Mouse (Mus musculus): Measurements from ENCODE around the gene Ttc19. TPM values are rescaled to one million over a fixed set of nuclear protein-coding genes. Genes with fewer than 3 reads are reported as not detected.

The Ttc19 gene
- polyA plus RNA-seq, 1 experiment from 2014 or later: 17.0 TPM

DNA sequence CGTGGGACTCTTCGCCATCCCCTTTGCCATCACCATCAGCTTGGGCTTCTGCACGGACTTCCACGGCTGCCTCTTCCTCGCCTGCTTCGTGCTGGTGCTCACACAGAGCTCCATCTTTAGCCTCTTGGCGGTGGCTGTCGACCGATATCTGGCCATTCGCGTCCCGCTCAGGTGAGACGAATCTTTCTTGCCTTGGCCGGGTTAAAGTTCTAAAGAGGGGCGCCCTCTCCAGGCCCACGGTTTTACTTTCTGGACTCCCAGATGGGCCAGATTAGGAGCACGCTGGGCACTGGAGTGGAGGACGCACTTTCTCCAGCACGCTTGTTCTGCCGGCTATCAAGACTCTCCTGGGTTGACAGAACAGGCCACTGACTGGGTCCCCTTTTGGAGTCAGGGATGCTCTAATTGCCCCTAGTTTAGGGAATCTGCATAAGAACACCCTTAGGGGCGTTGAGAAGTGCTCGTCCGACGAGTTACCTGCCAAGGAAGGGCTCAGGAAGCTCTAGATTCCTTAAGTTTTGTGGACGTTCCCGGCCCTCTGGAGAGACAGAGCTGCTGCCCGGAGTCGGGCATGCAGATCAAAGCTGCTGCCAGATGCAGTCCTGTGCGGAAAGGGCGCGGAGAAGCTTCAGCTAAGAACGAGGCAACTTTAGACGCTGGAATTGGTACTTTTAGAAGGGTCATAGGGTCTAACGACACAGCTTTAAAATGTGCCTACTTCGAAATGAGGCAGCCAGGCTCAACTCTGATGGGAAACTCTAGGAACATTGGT, 31.8 kb upstream of the Ttc19 start:
- WGBS: 3% methylated on average over 35 of the region's 35 CpGs
- H3K4me3 ChIP-seq (ENCODE audit: low read depth, low read length): peak overlapping the region; percentile 54
- ATAC-seq (ENCODE audit: insufficient read depth): peak; percentile 39; the same call in 1 of the 2 replicates
- no peaks in the 10 kb centered on the region for H3K9me3 ChIP-seq (ENCODE audit: low read depth, low read length)
- peaks cover 17% of the 10 kb centered on the region for H3K27me3 ChIP-seq (ENCODE audit: insufficient read depth, low read length)
- DNase-seq: peak; percentile 55
- H3K9ac ChIP-seq: peak overlapping the region; percentile 47
- TF ChIP-seq CTCF (IDR thresholded peaks at IDR 0.05; ENCODE audit: low read depth): peak; percentile 40
- H3K4me1 ChIP-seq (ENCODE audit: insufficient read depth): peaks cover 9% of the 10 kb centered on the region; the same call in 1 of the 2 replicates
- no peak overlapping the region for H3K27ac ChIP-seq (ENCODE audit: low read depth)
- H3K4me2 ChIP-seq: peak overlapping the region; percentile 100
- no peaks in the 10 kb centered on the region for H3K36me3 ChIP-seq (ENCODE audit: insufficient read depth)

DNA sequence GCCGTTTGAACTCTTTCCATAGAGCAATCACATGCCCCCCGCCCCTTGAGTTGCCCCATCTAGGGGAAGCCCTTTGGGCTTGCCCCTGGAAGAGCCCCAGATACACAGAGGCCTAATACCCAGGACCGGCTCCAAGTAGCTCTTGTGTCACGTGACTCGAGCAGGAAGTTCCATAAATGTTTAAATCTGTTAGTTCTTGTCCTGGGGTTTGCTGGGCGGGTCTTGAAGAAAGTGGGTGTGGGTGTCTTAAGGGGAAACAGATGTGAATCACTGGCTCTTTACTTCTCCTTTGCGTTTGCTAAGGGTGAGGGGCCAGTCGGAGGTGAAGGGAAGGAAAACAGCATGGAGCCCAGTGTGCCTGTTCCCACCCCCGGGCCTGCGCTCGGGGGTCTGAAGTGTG, 30.2 kb upstream of the Ttc19 start:
- Histone ChIP-seq H3K4me1 (ENCODE audit: insufficient read depth) (peaks cover 9% of the 10 kb centered on the region; the same call in 1 of the 2 replicates), H3K36me3 (ENCODE audit: insufficient read depth) (no peaks in the 10 kb centered on the region), H3K4me3 (ENCODE audit: low read depth, low read length) (no peak overlapping the region), H3K9ac (no peak overlapping the region), H3K4me2 (peak overlapping the region; percentile 27), H3K27me3 (ENCODE audit: insufficient read depth, low read length) (peaks cover 17% of the 10 kb centered on the region), H3K9me3 (ENCODE audit: low read depth, low read length) (no peaks in the 10 kb centered on the region), H3K27ac (ENCODE audit: low read depth) (no peak overlapping the region)
- DNase-seq (peak; percentile 48), ATAC-seq (ENCODE audit: insufficient read depth) (no peak)
- TF ChIP-seq CTCF (IDR thresholded peaks at IDR 0.05; ENCODE audit: low read depth): no peak
- 42% methylated on average over 11 of the region's 11 CpGs for WGBS

DNA sequence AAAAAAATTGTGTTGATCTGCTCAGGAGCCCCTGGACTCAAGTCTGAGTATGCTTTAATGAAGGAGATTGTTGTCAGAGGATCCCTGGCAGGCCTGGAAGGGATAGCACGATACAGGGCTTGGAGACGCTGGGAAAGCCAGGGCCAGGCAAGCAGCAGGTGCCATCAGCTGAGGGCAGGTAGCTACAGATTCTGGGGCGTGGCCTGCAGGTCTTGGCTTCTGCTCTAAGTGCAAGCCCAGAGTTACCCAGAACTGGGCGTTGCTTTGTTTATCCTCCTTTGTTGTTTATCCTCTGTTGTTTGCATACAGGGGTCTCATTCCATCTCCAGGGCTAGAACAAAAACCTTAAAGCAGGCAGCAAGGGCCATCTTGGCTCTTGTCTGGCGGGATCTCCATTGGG, 27.9 kb upstream of the Ttc19 start:
- no peaks in the 10 kb centered on the region for H3K9me3 ChIP-seq (ENCODE audit: low read depth, low read length)
- no peaks in the 10 kb centered on the region for H3K36me3 ChIP-seq (ENCODE audit: insufficient read depth)
- H3K4me3 ChIP-seq (ENCODE audit: low read depth, low read length): no peak overlapping the region
- H3K27me3 ChIP-seq (ENCODE audit: insufficient read depth, low read length): peaks cover 17% of the 10 kb centered on the region
- H3K27ac ChIP-seq (ENCODE audit: low read depth): no peak overlapping the region
- no peak overlapping the region for H3K9ac ChIP-seq
- H3K4me2 ChIP-seq: no peak overlapping the region
- 65% methylated on average over 5 of the region's 5 CpGs for WGBS
- no peak for TF ChIP-seq CTCF (IDR thresholded peaks at IDR 0.05; ENCODE audit: low read depth)
- no peak for ATAC-seq (ENCODE audit: insufficient read depth)
- DNase-seq: no peak
- peaks cover 9% of the 10 kb centered on the region; the same call in 1 of the 2 replicates for H3K4me1 ChIP-seq (ENCODE audit: insufficient read depth)

DNA sequence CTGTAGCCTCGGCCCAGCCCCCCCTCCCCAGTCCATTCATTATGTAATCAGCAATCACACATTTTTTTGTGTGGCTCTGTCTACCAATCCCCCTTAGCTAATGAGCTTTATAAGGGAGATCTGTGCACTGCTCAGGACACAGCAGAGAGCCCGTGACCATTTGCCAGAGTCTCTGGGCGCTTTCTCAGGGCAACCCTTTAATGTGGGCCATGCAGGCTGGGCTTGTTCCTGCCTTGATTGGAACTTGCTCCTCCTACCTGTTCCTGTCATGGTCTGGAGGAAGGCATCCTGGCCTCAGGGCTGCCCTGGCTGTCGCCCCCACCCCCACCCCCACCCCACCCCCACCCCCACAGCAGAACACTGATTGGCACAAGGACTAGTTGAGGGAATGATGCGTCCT, 22.1 kb upstream of the Ttc19 start:
- H3K27ac ChIP-seq (ENCODE audit: low read depth): no peak overlapping the region
- 59% methylated on average over 5 of the region's 5 CpGs for WGBS
- no peak for ATAC-seq (ENCODE audit: insufficient read depth)

DNA sequence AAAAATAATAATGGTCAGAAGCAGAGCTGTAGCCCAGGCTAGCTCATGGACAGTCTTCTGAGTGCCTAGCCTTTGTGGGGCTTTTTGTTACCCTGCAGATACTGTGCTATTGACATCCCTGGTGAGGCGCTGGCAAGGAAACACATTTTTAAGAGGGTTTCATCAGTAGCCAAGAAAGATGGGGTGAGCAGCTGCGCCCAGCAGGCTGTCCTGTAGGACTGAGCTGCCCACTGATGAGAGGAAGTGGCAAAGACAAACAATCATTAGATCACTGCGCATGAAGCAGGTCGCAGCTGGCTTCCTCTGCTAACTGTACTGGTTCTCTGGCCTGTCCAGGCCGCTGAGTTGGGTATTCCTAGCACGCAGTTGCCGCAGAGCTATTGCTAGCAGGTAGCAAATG, 17.7 kb upstream of the Ttc19 start:
- Histone ChIP-seq H3K36me3 (ENCODE audit: insufficient read depth) (no peaks in the 10 kb centered on the region), H3K9ac (no peak overlapping the region), H3K4me1 (ENCODE audit: insufficient read depth) (no peaks in the 10 kb centered on the region), H3K27me3 (ENCODE audit: insufficient read depth, low read length) (no peaks in the 10 kb centered on the region), H3K4me2 (no peak overlapping the region), H3K4me3 (ENCODE audit: low read depth, low read length) (no peak overlapping the region), H3K9me3 (ENCODE audit: low read depth, low read length) (no peaks in the 10 kb centered on the region), H3K27ac (ENCODE audit: low read depth) (no peak overlapping the region)
- peak; percentile 50 for DNase-seq
- TF ChIP-seq CTCF (IDR thresholded peaks at IDR 0.05; ENCODE audit: low read depth): no peak
- peak; percentile 31 for ATAC-seq (ENCODE audit: insufficient read depth)
- WGBS: 46% methylated on average over 7 of the region's 7 CpGs

More for the DNA sequence above, 22.1 kb upstream of the Ttc19 start:
- no peaks in the 10 kb centered on the region for H3K36me3 ChIP-seq (ENCODE audit: insufficient read depth)
- H3K4me1 ChIP-seq (ENCODE audit: insufficient read depth): no peaks in the 10 kb centered on the region
- no peak for DNase-seq
- TF ChIP-seq CTCF (IDR thresholded peaks at IDR 0.05; ENCODE audit: low read depth): no peak
- no peaks in the 10 kb centered on the region for H3K9me3 ChIP-seq (ENCODE audit: low read depth, low read length)
- no peaks in the 10 kb centered on the region for H3K27me3 ChIP-seq (ENCODE audit: insufficient read depth, low read length)
- no peak overlapping the region for H3K4me2 ChIP-seq
- no peak overlapping the region for H3K9ac ChIP-seq
- no peak overlapping the region for H3K4me3 ChIP-seq (ENCODE audit: low read depth, low read length)

DNA sequence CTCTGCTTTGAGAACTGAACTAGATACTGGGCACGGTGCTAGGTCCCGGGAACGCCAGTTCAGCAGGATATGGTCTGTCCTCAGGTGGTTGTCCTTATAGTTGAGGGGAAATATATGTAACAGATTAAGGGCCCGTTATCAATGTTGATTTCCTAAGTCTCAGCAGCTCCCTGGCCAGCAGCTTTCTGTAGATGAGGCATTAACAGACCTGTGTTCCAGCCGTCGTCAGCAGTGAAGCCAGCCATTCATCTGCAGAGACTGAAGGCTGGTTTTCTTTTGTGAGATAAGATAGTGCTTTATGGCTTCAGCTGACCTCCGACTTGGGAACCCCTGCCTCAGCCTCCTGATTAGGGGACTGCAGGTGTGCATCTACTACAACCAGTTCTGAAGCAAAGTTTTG, 17.3 kb upstream of the Ttc19 start:
- Histone ChIP-seq H3K4me1 (ENCODE audit: insufficient read depth) (no peaks in the 10 kb centered on the region), H3K27ac (ENCODE audit: low read depth) (no peak overlapping the region), H3K9me3 (ENCODE audit: low read depth, low read length) (no peaks in the 10 kb centered on the region), H3K36me3 (ENCODE audit: insufficient read depth) (no peaks in the 10 kb centered on the region), H3K4me2 (no peak overlapping the region), H3K27me3 (ENCODE audit: insufficient read depth, low read length) (no peaks in the 10 kb centered on the region), H3K4me3 (ENCODE audit: low read depth, low read length) (no peak overlapping the region), H3K9ac (no peak overlapping the region)
- DNase-seq: no peak
- no peak for TF ChIP-seq CTCF (IDR thresholded peaks at IDR 0.05; ENCODE audit: low read depth)
- WGBS: 43% methylated on average over 7 of the region's 7 CpGs
- no peak for ATAC-seq (ENCODE audit: insufficient read depth)

DNA sequence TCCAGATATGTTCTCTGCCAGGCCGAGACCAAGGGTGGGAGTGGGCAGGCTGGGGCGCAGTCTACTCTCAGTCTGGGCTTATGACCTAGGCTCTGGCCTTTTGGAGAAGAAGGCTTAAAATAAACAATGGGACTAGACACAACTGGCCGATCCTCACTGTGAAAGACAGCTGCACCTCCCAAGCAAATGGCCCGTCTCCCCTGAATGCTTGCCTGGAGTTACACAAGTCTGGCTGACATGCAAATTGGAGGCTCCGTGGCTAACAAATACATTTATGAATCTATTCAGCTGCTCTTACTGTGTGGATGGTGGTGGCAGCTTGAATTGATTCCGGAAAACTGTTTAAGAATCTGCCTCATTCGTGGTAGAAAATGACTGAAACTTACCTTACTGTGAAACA, 15.6 kb upstream of the Ttc19 start:
- H3K9me3 ChIP-seq (ENCODE audit: low read depth, low read length): no peaks in the 10 kb centered on the region
- no peak for TF ChIP-seq CTCF (IDR thresholded peaks at IDR 0.05; ENCODE audit: low read depth)
- ATAC-seq (ENCODE audit: insufficient read depth) (no peak), DNase-seq (no peak)
- H3K9ac ChIP-seq: no peak overlapping the region
- 77% methylated on average over 7 of the region's 7 CpGs for WGBS
- H3K36me3 ChIP-seq (ENCODE audit: insufficient read depth): no peaks in the 10 kb centered on the region
- no peak overlapping the region for H3K4me2 ChIP-seq
- H3K4me3 ChIP-seq (ENCODE audit: low read depth, low read length): no peak overlapping the region
- no peak overlapping the region for H3K27ac ChIP-seq (ENCODE audit: low read depth)
- no peaks in the 10 kb centered on the region for H3K4me1 ChIP-seq (ENCODE audit: insufficient read depth)
- H3K27me3 ChIP-seq (ENCODE audit: insufficient read depth, low read length): no peaks in the 10 kb centered on the region

Measured in lung, embryonic 14.5 days (tissue).